Mouse (Mus musculus) heart, postnatal 0 days (tissue): ENCODE measurements around the gene Cbll1. TPM values are rescaled to one million over a fixed set of nuclear protein-coding genes. Genes with fewer than 3 reads are reported as not detected.
A peak's percentile ranks its signal among the peaks of the same experiment; 100 is the strongest.

ENCODE experiments used
- ATAC-seq: fragments of 200-750 bp; cut with Nextera tagmentation; 2 replicates; pipeline ENCODE4 v1.8.0; 2017; ENCODE audit warnings: low read depth, moderate number of reproducible peaks, moderate library complexity; ENCODE audit not compliant: insufficient read depth
- DNase-seq: peaks from one replicate; pipeline ENCODE4 v3.0.0-alpha.2; 2016; ENCODE audit warnings: low spot score
- H3K27ac ChIP-seq: fragments of 300-500 bp; sonication (generic); 2 replicates; pipeline ENCODE4 v1.5.1; 2014; ENCODE audit warnings: low read depth, mild to moderate bottlenecking
- H3K27me3 ChIP-seq: fragments of 300-500 bp; sonication (generic); 2 replicates; pipeline ENCODE4 v1.6.1; 2014; ENCODE audit warnings: low read length, mixed read lengths; ENCODE audit not compliant: control insufficient read depth, insufficient read depth
- H3K36me3 ChIP-seq: fragments of 300-500 bp; sonication (generic); replicated peaks from 2 replicates; pipeline ENCODE4 v1.6.1; 2014; ENCODE audit warnings: low read length, mixed read lengths; ENCODE audit not compliant: control insufficient read depth, insufficient read depth
- H3K4me1 ChIP-seq: fragments of 300-500 bp; sonication (generic); 2 replicates; pipeline ENCODE4 v1.6.1; 2014; ENCODE audit warnings: antibody characterized with exemption; ENCODE audit not compliant: control insufficient read depth, insufficient read depth
- H3K4me2 ChIP-seq: fragments of 300-500 bp; sonication (generic); 2 replicates; pipeline ENCODE4 v1.6.1; 2014; ENCODE audit warnings: low read depth, mild to moderate bottlenecking, low read length, moderate library complexity
- H3K4me3 ChIP-seq: fragments of 300-500 bp; sonication (generic); 2 replicates; pipeline ENCODE4 v1.5.1; 2014; ENCODE audit warnings: low read depth, low read length
- H3K9ac ChIP-seq: fragments of 300-500 bp; sonication (generic); replicated peaks from 2 replicates; pipeline ENCODE4 v1.6.1; 2014; ENCODE audit warnings: low read depth, low read length, mixed read lengths
- H3K9me3 ChIP-seq: fragments of 300-500 bp; sonication (generic); replicated peaks from 2 replicates; pipeline ENCODE4 v1.6.1; 2016; ENCODE audit warnings: low read length; ENCODE audit not compliant: control insufficient read depth
- CTCF ChIP-seq: IDR thresholded peaks from 2 replicates; pipeline ENCODE4 v1.5.1; 2016; ENCODE audit warnings: antibody characterized with exemption, control low read depth, low read depth
- EP300 ChIP-seq: IDR thresholded peaks from 2 replicates; pipeline ENCODE4 v1.6.1; 2016; ENCODE audit warnings: antibody characterized with exemption, low read depth
- WGBS: fragments of 180-500 bp; shearing (Covaris S2); extraction: QIAGEN DNeasy Blood & Tissue Kit; methylation state at CpG from one replicate; pipeline ENCODE4 v1.1.7; 2014; 5-methylcytosine and 5-hydroxymethylcytosine counted together
- polyA plus RNA-seq: library from polyadenylated mRNA; unstranded; fragments of >200 nt; fragmentation: Nextera tagmentation; extraction: Ambion mirVana; gene quantifications from 2 replicates; pipeline ENCODE4 v1.2.1, GENCODE M21; 2015
- total RNA-seq: library from RNA; depleted of rRNA; stranded (reverse); fragments of >200 nt; gene quantifications from 2 replicates; pipeline ENCODE4 v1.2.3, GENCODE M21; 2014; ENCODE audit warnings: low replicate concordance

Gene Cbll1
- total and polyA plus RNA-seq, 2 experiments from 2014 or later, result 5.1 to 6.4 TPM

- Histone ChIP-seq H3K4me2 (no peak overlapping the region), H3K27ac (no peak overlapping the region), H3K27me3 (no peaks in the 10 kb centered on the region), H3K9me3 (peaks cover 6% of the 10 kb centered on the region; the same call in 1 of the 2 replicates), H3K4me1 (peaks cover 5% of the 10 kb centered on the region; the same call in 1 of the 2 replicates), H3K9ac (no peak overlapping the region), H3K4me3 (no peak overlapping the region), H3K36me3 (no peaks in the 10 kb centered on the region)
- DNase-seq (no peak), ATAC-seq (no peak)
- TF ChIP-seq EP300, result no peak
- TF ChIP-seq CTCF, result no peak
- WGBS, result 47% methylated on average over 3 of the region's 3 CpGs
Measured at GRCm38 (mm10) chr12:31521371-31521770, 22.0 kb upstream of the Cbll1 start.

GRCm38 (mm10) chr12:31520119-31520518, 20.7 kb upstream of the Cbll1 start:
- TF ChIP-seq CTCF, result no peak
- TF ChIP-seq EP300, result no peak
- H3K4me3 ChIP-seq, result no peak overlapping the region
- no peak overlapping the region for H3K27ac ChIP-seq
- H3K9me3 ChIP-seq, result peaks cover 6% of the 10 kb centered on the region; the same call in 1 of the 2 replicates
- no peaks in the 10 kb centered on the region for H3K36me3 ChIP-seq
- no peak for ATAC-seq
- H3K4me1 ChIP-seq, result peaks cover 5% of the 10 kb centered on the region; the same call in 1 of the 2 replicates
- H3K9ac ChIP-seq, result no peak overlapping the region
- peak; percentile 54 for DNase-seq
- WGBS, result 20% methylated on average over 6 of the region's 6 CpGs
- H3K4me2 ChIP-seq, result peak overlapping the region; percentile 8; the same call in 1 of the 2 replicates
- H3K27me3 ChIP-seq, result no peaks in the 10 kb centered on the region

DNA sequence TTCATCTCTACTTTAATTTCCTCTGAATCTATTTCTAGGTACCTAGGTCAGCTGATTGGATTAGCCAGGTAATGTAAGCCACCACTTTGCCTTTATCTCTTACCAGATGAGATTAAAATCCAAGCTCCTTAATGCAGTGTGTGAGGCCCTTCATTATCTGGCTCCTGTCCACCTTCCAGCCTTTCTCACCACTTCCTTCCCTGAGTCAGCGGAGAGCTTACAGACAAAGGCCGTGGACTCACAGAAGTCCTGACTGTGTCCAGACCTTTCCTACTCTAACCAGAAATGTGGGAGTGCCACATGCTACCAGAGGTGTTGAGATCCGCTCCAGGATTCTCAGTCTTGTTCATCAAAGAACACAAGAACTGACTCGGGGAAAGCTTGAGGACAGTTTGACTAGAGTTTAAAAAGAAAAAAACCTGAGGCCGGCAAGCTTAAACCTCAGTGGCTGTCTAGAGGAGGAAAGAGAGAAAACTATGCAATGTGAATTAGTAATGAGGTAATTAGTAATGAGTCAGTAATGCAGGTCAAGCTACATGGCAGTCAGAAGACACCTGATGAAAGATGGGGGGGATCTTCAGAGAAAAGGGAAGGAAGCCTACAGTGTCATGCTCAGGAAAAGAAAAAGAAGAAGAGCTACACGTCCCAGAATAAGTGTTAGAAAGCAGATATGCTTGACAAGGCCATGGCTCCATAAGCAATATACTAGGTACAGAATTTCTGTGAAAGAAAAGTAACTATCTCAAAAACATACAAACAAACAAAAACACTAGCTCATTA, 14.5 kb upstream of the Cbll1 start:
- Histone ChIP-seq H3K4me3 (no peak overlapping the region), H3K27ac (no peak overlapping the region), H3K9ac (no peak overlapping the region), H3K36me3 (no peaks in the 10 kb centered on the region), H3K9me3 (no peaks in the 10 kb centered on the region), H3K4me2 (no peak overlapping the region), H3K4me1 (no peaks in the 10 kb centered on the region), H3K27me3 (no peaks in the 10 kb centered on the region)
- ATAC-seq, result no peak
- TF ChIP-seq EP300, result no peak
- TF ChIP-seq CTCF, result no peak
- WGBS, result 47% methylated on average over 6 of the region's 6 CpGs
- DNase-seq, result no peak

- Histone ChIP-seq H3K27me3 (no peaks in the 10 kb centered on the region), H3K9ac (no peak overlapping the region), H3K27ac (no peak overlapping the region), H3K4me2 (no peak overlapping the region), H3K9me3 (no peaks in the 10 kb centered on the region), H3K4me1 (no peaks in the 10 kb centered on the region), H3K4me3 (no peak overlapping the region), H3K36me3 (no peaks in the 10 kb centered on the region)
- ATAC-seq (no peak), DNase-seq (no peak)
- 88% methylated on average over 14 of the region's 14 CpGs for WGBS
- no peak for TF ChIP-seq CTCF
- no peak for TF ChIP-seq EP300
Measured at GRCm38 (mm10) chr12:31512634-31513411, 13.4 kb upstream of the Cbll1 start.

DNA sequence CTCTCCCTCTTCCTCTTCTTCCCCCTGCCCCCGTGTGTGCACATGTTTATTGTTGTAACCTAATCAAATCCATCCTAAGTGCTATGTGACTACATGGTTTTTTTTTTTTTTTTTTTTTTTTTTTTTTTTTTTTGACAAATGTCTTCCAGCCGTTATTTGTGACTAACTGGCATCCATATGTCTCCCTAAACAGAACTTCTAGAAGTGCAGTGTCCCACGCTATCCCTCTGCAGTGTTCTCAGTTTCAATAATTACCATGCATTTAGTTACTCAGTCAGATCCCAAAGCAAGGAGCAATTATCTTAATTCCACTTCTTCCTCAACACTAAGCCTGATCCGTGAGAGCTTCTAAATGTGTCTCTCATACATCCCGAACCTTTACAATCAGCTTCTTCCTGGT, 11.8 kb upstream of the Cbll1 start:
- no peak for TF ChIP-seq EP300
- no peak for TF ChIP-seq CTCF
- H3K4me2 ChIP-seq, result no peak overlapping the region
- DNase-seq (no peak), ATAC-seq (no peak)
- no peaks in the 10 kb centered on the region for H3K9me3 ChIP-seq
- no peaks in the 10 kb centered on the region for H3K4me1 ChIP-seq
- no peaks in the 10 kb centered on the region for H3K27me3 ChIP-seq
- H3K36me3 ChIP-seq, result no peaks in the 10 kb centered on the region
- WGBS, result 46% methylated on average over 4 of the region's 5 CpGs
- H3K4me3 ChIP-seq, result no peak overlapping the region
- no peak overlapping the region for H3K9ac ChIP-seq
- H3K27ac ChIP-seq, result no peak overlapping the region
